Mouse (Mus musculus): ENCODE measurements around the gene Gm5431. TPM values are rescaled to one million over a fixed set of nuclear protein-coding genes. Genes with fewer than 3 reads are reported as not detected.
"Not testable (repeated sequence)": the region's sequence is repeated elsewhere in the genome, so short reads cannot be mapped to it uniquely, and the experiment has no call there.

Gm5431 gene
- polyA plus RNA-seq, 1 experiment, result 0.23 TPM

DNA sequence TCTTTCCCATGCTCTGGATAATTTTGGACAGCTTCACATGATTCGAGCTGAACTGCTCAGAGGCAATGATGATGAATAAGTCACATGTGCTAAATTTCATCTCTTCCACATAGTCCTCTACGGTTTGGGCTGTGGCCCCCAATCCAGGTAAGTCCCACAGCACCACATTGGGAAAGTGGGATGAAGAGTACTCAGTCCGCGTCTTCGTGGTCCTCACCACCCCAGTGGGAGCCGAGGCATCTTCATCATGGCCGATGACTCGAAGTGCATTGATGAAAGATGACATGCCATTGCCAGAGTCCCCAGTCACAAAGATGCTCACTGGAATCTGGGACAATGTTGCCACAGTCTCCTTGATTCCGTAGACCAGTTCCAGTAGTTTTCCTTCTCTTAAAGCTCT is 35.5 kb downstream of the Gm5431 start:
- DNase-seq (ENCODE audit: low read depth), result no peak
- TF ChIP-seq CTCF (IDR thresholded peaks at IDR 0.05; ENCODE audit: borderline replicate concordance, extremely low read depth, insufficient read depth, insufficient read length) (no peak), POLR2A (IDR thresholded peaks at IDR 0.05; ENCODE audit: borderline replicate concordance, extremely low read depth, insufficient read depth, insufficient read length, poor library complexity, severe bottlenecking) (no peak)

DNA sequence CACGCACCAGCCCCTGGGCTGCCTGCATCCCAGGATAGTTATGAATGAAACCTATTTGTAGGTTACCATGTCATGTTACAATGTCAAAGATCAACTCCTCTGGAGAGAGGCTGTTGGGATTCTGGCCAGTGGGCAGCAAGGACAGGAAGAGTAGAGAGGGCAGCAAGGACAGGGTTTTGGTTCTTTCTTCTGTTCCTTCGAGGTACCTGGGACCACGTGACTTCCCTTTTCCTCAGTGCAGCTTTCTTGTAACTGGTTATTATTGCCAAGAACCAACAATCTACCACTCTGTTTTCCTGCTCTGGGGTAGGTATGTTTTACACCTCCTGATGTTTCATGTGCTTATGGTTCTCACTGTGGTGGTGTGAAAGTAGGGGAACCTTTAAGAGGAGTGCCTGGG is 38.2 kb downstream of the Gm5431 start:
- no peak for DNase-seq (ENCODE audit: low read depth)
- no peak for TF ChIP-seq CTCF (IDR thresholded peaks at IDR 0.05; ENCODE audit: borderline replicate concordance, extremely low read depth, insufficient read depth, insufficient read length)
- TF ChIP-seq POLR2A (IDR thresholded peaks at IDR 0.05; ENCODE audit: borderline replicate concordance, extremely low read depth, insufficient read depth, insufficient read length, poor library complexity, severe bottlenecking), result no peak

DNA sequence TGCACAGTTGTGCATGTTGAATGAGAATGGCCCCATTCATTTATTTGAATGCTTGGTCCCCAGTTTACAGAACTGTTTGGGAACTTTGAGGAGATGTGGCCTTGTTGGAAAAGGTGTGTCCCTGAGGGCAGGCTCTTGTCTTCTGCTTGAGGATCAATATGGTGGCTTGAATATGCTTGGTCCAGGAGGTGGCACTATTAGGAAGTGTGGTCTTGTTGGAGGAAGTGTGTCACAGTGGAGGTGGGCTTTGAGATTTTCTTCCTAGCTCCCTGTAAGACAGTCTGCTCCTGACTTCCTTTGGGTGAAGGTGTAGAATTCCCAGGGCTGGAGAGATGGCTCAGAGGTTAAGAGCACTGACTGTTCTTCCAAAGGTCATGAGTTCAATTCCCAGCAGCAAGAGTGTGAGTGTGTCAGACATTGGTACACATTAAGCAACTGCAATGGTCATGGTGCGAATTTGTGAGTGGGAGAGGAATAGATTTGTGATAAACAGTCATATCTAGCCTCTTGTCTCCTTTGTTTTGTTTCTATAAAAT is 39.2 kb downstream of the Gm5431 start:
- TF ChIP-seq CTCF (IDR thresholded peaks at IDR 0.05; ENCODE audit: borderline replicate concordance, extremely low read depth, insufficient read depth, insufficient read length) (no peak), POLR2A (IDR thresholded peaks at IDR 0.05; ENCODE audit: borderline replicate concordance, extremely low read depth, insufficient read depth, insufficient read length, poor library complexity, severe bottlenecking) (no peak)
- DNase-seq (ENCODE audit: low read depth), result no peak

DNA sequence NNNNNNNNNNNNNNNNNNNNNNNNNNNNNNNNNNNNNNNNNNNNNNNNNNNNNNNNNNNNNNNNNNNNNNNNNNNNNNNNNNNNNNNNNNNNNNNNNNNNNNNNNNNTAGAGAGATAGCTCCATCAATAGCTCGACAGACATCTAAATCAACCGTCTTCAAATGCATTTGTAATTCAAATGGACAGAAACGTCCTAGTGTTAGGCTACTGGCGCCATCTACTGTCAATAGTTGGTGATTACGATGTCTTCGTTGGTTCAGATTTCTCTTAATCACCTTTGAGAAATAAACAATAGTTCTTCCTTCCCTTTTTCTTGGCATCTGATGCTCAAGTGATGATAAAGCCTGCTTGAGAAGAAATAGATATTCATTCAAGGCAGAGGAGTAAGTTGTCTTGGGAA is 43.0 kb downstream of the Gm5431 start:
- peak; percentile 88 for DNase-seq (ENCODE audit: low read depth)
- TF ChIP-seq CTCF (IDR thresholded peaks at IDR 0.05; ENCODE audit: borderline replicate concordance, extremely low read depth, insufficient read depth, insufficient read length) (peak; percentile 62; the same call in 1 of the 2 replicates), POLR2A (IDR thresholded peaks at IDR 0.05; ENCODE audit: borderline replicate concordance, extremely low read depth, insufficient read depth, insufficient read length, poor library complexity, severe bottlenecking) (no peak)

DNA sequence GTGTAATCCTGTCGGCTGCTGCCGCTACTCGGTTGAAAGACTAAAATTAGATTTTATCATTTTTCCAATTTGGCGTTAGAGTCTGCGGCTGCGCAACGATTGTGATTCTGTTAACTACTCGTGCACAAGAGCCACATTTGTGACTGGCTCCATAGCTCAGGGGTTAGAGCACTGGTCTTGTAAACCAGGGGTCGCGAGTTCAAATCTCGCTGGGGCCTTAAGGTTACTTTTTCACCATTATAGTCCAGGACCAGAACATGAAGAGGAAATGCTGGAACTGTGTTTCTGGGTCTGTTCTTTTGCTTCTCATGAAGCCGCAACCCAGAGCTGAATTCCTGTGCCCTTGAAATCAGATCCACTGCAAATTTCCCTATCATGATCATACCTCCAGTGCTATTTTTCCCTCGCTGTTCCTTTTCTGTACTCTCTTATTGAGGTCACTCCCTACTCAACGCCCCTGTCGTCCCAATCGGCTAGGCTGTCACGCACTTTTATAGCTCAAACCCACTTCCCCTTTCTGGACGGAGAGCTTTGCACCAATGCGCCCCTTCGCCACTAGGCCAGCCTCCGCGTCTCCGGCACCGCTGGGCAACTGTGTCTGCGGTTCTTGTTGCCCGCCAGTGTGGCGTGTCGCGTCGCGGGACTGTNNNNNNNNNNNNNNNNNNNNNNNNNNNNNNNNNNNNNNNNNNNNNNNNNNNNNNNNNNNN is 48.4 kb downstream of the Gm5431 start:
- no peak for TF ChIP-seq POLR2A (IDR thresholded peaks at IDR 0.05; ENCODE audit: borderline replicate concordance, extremely low read depth, insufficient read depth, insufficient read length, poor library complexity, severe bottlenecking)
- peak; percentile 22; the same call in 1 of the 2 replicates for TF ChIP-seq CTCF (IDR thresholded peaks at IDR 0.05; ENCODE audit: borderline replicate concordance, extremely low read depth, insufficient read depth, insufficient read length)
- DNase-seq (ENCODE audit: low read depth), result peak; percentile 91

DNA sequence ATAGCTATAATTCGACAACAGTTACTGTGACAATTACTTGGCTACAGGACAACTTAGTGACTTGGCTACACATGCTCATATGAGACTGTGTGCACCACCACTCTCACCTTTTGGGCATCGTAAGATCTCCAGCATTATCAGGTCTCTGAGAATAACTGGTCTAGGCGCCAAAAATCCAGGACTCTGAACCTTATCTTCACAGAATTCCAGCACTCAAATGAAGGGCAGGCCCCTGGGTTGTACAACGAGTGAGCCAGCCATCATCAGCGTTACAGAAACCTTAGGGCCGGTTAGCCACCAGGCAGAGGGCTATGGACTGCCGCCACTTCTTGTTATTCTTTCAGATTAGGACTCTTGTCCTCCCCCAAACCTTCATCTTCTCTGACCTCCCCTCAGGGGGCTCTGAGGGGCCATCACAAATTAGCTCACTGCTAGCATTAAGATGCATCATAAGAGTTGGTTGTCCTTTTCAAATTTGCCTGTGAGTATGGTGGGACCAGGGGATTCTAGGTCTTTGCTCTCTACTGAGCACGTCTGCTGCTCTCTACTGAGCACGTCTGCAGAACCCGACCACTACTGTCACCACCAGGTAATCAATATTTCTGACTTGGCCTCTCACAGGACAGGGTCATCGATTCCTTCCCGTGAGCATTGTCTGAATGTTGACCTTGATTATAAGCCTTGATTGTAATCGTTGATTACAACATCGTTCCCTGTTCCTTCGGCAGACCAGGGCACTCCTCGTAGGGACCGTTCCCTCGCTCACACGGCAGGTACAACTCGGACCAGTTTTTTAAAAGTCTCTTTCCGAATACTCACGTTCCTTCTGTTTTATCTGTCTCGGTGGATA is 49.2 kb downstream of the Gm5431 start:
- DNase-seq (ENCODE audit: low read depth), result no peak
- TF ChIP-seq CTCF (IDR thresholded peaks at IDR 0.05; ENCODE audit: borderline replicate concordance, extremely low read depth, insufficient read depth, insufficient read length), result no peak
- no peak for TF ChIP-seq POLR2A (IDR thresholded peaks at IDR 0.05; ENCODE audit: borderline replicate concordance, extremely low read depth, insufficient read depth, insufficient read length, poor library complexity, severe bottlenecking)

DNA sequence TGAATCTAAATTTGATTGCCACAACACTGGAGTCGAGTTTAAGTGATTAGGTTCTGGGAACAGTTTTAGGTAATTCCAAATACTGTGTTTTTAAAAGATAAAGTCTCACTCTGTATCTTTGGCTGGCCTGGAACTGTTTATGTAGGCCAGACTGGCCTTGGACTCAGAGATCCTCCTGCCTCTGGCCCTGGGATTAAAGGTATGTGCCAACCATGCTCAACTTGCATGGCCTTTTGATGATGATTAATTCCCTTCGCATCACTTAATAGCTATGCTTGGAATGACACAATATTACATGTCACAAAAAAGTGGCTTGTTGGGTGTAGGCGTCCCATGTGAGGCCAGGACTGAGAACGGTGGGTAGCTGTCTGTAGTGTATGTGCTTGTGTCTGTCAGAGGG is 49.8 kb downstream of the Gm5431 start:
- no peak for TF ChIP-seq POLR2A (IDR thresholded peaks at IDR 0.05; ENCODE audit: borderline replicate concordance, extremely low read depth, insufficient read depth, insufficient read length, poor library complexity, severe bottlenecking)
- no peak for TF ChIP-seq CTCF (IDR thresholded peaks at IDR 0.05; ENCODE audit: borderline replicate concordance, extremely low read depth, insufficient read depth, insufficient read length)

DNA sequence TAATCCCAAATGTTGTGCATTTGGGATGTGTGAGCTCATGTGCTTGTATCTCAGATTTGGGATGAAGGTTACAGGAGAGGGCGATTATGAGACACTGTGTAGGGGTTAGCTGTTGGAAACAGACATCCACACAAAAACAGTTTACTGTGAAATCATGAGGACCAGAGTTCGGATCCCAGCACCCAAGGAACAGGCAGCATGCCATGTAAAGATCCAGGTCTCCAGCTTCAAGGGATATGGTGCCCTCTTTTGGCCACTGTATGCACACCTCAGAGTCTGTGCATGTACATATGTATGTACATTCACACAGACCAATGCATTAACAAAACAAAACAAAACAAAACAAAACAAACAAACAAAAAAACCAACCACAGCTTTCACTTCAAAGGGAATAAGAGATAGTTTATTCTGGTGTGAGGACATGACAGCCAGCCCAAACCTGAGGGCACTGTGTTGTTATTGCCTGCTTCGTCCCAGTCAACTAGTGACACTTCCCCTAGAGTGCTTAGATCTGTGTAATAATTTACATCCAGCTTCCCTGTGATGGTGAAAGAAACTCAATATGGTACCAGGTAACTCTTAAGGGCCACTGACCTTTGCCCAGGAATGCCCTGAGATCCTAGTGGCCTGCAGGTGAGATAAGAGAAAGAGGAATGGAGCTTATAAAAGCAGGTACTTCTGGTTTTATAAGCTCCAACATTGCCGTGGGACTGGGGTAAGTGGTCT is 50.6 kb downstream of the Gm5431 start:
- no peak for DNase-seq (ENCODE audit: low read depth)
- TF ChIP-seq POLR2A (IDR thresholded peaks at IDR 0.05; ENCODE audit: borderline replicate concordance, extremely low read depth, insufficient read depth, insufficient read length, poor library complexity, severe bottlenecking), result no peak
- TF ChIP-seq CTCF (IDR thresholded peaks at IDR 0.05; ENCODE audit: borderline replicate concordance, extremely low read depth, insufficient read depth, insufficient read length), result no peak

More for the DNA sequence above, 49.8 kb downstream of the Gm5431 start:
- no peak for DNase-seq (ENCODE audit: low read depth)

DNA sequence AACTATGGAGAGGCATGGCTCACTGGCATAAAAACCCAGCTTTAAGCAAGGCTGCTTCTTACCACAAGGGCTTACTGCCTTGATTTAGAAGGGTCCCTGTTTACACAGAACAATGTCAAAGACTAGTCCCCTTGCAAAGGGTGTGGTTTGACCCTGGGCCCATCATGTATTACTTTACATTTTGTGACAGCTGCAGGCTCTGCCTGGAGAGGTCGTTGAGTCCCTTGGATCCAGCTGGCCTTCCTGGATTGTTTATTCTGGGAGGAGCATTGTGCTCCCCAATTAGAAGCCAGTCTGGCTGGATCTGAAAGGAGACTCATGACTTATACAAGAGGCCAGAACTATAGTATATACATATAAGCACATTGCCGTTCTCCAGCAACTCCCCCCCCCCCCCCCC is 51.8 kb downstream of the Gm5431 start:
- no peak for TF ChIP-seq POLR2A (IDR thresholded peaks at IDR 0.05; ENCODE audit: borderline replicate concordance, extremely low read depth, insufficient read depth, insufficient read length, poor library complexity, severe bottlenecking)
- no peak for TF ChIP-seq CTCF (IDR thresholded peaks at IDR 0.05; ENCODE audit: borderline replicate concordance, extremely low read depth, insufficient read depth, insufficient read length)

DNA sequence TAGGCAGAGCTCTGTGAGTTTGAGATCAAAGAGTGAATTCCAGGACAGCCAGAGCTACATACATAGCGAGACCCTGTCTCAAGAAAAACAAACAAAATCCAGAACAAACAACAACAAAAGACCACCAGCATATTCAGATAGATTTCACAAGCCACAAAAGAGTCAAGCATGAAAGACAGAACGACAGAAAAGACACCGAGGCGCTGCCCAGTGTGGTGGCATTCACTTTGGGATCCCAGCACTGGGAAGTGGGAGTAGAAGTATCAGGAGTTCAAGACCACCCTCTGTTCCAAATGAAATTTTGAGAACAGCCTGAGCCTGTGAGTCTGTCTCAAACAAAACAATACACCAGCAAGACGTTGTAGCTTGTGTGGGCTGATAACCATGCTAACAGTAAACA is 55.1 kb downstream of the Gm5431 start:
- no peak for TF ChIP-seq POLR2A (IDR thresholded peaks at IDR 0.05; ENCODE audit: borderline replicate concordance, extremely low read depth, insufficient read depth, insufficient read length, poor library complexity, severe bottlenecking)
- TF ChIP-seq CTCF (IDR thresholded peaks at IDR 0.05; ENCODE audit: borderline replicate concordance, extremely low read depth, insufficient read depth, insufficient read length), result no peak
- no peak for DNase-seq (ENCODE audit: low read depth)

More for the DNA sequence above, 51.8 kb downstream of the Gm5431 start:
- no peak for DNase-seq (ENCODE audit: low read depth)

DNA sequence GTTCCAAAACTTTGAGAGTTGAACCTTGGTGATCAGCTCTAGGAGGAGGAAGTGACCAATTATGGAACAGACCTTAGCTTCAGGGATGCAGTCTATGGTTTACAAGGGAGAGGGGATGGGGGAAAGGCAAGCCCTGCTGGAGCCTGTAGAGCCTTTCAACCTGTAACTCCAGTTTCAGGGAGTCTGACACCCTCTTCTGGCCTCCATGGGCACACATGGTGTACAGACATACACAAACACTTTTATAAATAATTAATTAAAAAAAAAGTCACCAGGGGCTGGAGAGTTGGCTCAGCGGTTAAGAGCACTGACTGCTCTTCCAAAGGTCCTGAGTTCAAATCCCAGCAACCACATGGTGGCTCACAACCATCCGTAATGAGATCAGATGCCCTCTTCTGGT is 55.7 kb downstream of the Gm5431 start:
- DNase-seq (ENCODE audit: low read depth), result not testable (repeated sequence)

Data from brain, embryonic 14.5 days (tissue).